Mouse (Mus musculus): ENCODE measurements around the gene Zfp593.

Zfp593 gene

GRCm38 (mm10) chr4:134256407-134257197, 11.2 kb upstream of the Zfp593 start:
- no peak for DNase-seq

- peak; percentile 66 for DNase-seq
Observed at GRCm38 (mm10) chr4:134255854-134256253, 10.5 kb upstream of the Zfp593 start.

DNA sequence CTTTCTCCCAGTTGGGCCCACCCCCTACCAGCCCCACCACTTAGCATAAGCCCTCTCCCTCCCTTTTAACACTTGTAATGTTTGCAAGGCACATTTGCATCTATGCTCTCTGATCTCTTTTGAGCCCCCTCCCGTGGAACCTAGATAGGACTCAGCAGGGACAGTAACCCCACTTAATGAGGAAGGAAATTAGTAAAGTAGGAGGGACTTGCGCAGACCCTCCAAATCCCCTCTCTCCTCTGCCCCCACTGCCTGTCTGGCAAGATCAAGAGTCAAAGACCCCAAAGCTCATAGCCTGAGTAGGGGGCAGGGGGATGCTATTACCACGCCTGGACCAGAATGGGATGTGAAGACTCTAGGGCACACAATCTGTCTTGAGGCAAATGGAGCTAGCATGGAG, 9.4 kb upstream of the Zfp593 start:
- DNase-seq = no peak

DNA sequence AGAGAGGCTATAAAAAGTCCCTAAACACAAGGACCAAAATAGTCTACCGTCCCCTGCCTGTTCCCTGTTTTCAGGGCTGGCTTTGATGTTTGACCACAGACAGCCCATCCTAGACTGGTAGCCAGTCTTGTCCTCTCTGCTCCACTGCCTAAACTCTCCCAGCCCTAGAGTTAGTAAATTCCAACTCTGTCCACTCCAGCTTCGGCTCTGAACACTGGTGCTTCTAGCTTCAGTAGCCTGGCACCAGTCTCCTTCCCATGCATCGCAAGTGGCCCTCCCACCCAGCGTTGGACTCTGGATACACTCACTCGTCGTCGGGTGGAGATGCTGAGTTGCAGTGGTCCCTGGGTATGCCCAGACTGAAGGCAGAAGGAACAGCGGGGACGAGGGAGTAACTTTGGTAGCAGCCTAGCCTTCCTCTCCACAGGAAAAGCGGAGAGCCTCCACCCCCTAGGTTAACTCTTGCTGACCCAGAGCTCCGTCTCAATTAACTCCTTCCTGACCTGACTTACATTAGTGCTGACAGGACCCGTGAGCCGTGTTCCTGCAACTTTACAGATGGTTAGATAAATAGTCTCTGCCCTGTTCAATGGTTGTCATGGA, 8.4 kb upstream of the Zfp593 start, which contains the start of gene Grrp1:
TSS of gene Grrp1 (minus strand) at position 385 of the 603 bp plus-strand sequence.
- DNase-seq = peak; percentile 58

GRCm38 (mm10) chr4:134252911-134253721, 7.7 kb upstream of the Zfp593 start:
- no peak for DNase-seq

DNA sequence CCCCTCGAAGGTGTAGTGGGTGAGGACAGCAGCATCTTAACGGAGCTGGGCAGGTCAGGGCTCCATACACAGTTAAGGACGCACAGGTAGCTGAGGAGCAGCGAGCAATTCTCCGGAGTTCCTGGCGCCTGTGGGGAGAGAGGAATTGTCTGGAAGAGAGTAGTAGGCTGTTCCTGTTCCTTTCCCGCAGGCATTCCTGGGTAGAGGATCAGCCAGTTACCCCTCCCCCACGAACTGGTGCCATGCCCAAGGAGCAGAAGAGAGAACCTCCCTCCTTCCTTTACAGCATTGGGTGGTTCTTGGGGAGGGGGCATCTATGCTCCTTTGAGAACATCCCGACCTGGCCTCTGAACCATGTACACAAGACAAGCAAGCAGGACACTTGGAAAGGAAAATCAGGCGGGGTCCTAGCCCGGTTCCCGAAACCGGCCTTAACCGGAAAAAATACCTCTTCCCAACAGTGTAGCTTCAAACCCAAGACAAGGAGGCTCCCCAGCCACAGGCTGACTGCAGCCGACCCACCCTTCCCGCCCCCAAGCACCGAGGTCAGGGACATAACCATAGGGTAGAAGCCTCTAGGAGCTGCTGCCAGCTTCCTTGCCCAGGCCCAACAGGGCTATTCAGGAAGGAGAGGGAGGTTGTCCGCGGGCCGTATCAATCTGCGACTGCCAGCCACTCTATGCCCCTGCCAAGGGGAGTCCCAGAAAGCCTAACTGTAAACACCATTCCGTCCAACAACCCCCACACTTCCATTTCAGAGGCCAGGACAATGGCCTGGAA, 6.9 kb upstream of the Zfp593 start:
- peak; percentile 57 for DNase-seq

GRCm38 (mm10) chr4:134251241-134252130, 6.1 kb upstream of the Zfp593 start:
- DNase-seq = peak; percentile 48

GRCm38 (mm10) chr4:134250930-134251240, 5.5 kb upstream of the Zfp593 start:
- no peak for DNase-seq

- no peak for DNase-seq
Observed at GRCm38 (mm10) chr4:134250116-134250929, 4.9 kb upstream of the Zfp593 start.

GRCm38 (mm10) chr4:134249651-134250050, 4.3 kb upstream of the Zfp593 start:
- peak; percentile 84 for DNase-seq

DNA sequence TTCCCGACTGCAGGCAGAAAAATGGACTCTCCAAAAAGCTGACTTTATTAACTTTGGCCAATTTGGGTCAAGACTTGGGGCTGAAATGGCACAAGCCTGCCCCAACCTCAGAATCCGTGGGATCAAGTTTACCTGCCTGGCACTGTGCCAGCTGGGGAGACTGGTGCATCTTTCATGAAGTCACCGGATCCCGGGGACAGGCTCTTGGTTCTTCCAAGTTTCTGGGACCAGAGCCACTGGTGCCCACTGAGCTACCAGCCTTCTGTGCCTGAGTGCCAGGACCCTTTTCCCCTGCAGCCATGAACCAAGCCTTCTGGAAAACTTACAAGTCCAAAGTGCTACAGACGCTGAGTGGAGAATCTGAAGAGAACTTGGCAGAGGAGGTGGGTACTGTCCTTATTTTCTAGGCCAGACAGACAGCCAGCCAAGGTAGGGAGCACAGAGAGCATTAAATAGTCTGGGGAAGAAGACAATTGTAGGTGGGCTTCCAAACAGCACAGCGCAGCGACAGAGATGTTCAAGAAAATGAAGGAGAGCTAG, 1.4 kb upstream of the Zfp593 start, which contains the start of gene Gm30191:
TSS of gene Gm30191 (plus strand) at position 217 of the 540 bp plus-strand sequence.
- DNase-seq = no peak

- no peak for DNase-seq
Observed at GRCm38 (mm10) chr4:134246256-134246655, 864 bp upstream of the Zfp593 start.

- no peak for DNase-seq
Observed at GRCm38 (mm10) chr4:134243516-134244250, 1.7 kb downstream of the Zfp593 start, which contains the start of gene E130218I03Rik. Gene E130218I03Rik (plus strand): TSS chr4:134243662.

- no peak for DNase-seq
Observed at GRCm38 (mm10) chr4:134238686-134239085, 6.7 kb downstream of the Zfp593 start.

GRCm38 (mm10) chr4:134238279-134238651, 7.1 kb downstream of the Zfp593 start, which contains the start of gene Cnksr1:
Gene Cnksr1 (minus strand): TSS chr4:134238399.
- peak; percentile 93 for DNase-seq

- DNase-seq = no peak
Observed at GRCm38 (mm10) chr4:134237582-134238278, 7.7 kb downstream of the Zfp593 start.

DNA sequence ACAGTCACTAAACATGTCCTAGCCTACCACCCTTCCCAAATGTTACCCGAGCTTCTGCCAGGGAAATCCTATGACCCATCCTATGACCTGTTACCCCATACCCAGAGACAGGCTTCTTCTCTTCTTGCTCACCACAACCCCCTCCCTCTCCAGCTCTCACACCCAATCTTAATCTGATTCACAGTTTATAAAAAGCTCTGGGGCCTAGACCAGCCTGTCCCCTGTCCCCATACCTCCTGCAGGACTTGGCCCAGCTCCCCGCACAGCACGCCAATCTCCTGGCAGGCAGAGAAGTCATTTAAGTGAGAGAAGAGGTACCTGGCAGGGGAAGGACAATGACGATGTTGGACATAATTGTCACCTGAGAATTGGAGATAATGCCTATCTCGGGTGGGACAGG, 10.5 kb downstream of the Zfp593 start:
- no peak for DNase-seq

DNA sequence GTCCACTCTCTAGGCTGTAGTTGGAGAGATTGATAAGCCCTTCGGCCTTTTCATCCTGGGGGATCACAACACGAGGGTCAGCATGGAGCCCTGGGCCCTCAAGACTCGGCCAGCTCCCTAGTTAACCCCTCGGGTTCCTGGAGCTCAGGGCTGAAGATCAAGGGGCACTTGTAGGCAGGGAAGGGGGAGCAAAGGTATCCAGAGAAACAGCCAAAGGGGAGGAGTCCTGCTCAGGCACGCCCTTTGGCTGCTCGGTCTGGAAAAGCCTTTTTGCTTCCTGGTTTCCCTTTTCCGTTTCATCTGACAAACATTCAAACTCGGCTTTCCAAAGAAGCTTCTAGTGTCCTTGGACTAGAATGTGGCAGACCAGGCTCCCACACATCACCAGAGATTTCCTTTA, 15.0 kb downstream of the Zfp593 start:
- no peak for DNase-seq

- DNase-seq = no peak
Observed at GRCm38 (mm10) chr4:134227194-134227593, 18.2 kb downstream of the Zfp593 start, which contains the start of gene Catsper4. Gene Catsper4 (minus strand): TSS chr4:134227383.
